Mouse (Mus musculus): Measurements from ENCODE around the gene Pop5. TPM values are rescaled to one million over a fixed set of nuclear protein-coding genes. Genes with fewer than 3 reads are reported as not detected.

Gene Pop5
- total and polyA plus RNA-seq, 2 experiments from 2014 or later: 41.5 to 101 TPM

DNA sequence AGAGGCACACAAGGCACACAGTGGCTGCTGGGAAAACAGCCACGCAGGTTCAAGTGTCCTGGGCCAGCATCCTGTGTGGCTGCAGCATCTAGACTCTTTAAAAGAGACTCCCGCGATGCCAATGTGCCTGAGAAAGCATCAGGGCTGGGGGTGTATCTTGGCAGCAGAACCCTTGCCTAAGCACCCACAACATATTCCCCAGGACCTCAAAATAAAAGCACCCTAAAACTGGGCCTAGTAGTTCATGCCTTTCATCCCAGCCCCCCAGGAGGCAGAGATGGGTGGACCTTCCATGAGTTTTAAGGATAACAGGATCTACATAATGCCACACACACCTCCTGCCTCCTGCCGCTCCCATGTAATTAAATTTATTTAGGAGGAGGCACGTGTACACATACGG lies 1.1 kb upstream of the Pop5 start:
- H3K9me3 ChIP-seq (ENCODE audit: low read length): no peaks in the 10 kb centered on the region
- 59% methylated on average over 6 of the region's 6 CpGs for WGBS
- DNase-seq (ENCODE audit: low spot score): no peak
- ATAC-seq (ENCODE audit: low FRiP score): no peak
- peaks cover 3% of the 10 kb centered on the region; the same call in 1 of the 2 replicates for H3K27me3 ChIP-seq (ENCODE audit: insufficient read depth, low read length)
- H3K4me2 ChIP-seq (ENCODE audit: low read depth, low read length, poor library complexity, severe bottlenecking): no peak overlapping the region
- H3K27ac ChIP-seq (ENCODE audit: low read depth, low read length): no peak overlapping the region
- H3K4me3 ChIP-seq (ENCODE audit: low read depth, low read length): no peak overlapping the region
- no peaks in the 10 kb centered on the region for H3K36me3 ChIP-seq (ENCODE audit: insufficient read depth, low read length)
- peaks cover 10% of the 10 kb centered on the region; the same call in 1 of the 2 replicates for H3K4me1 ChIP-seq (ENCODE audit: insufficient read depth, low read length)
- no peak overlapping the region for H3K9ac ChIP-seq (replicated peaks; ENCODE audit: low read length, poor library complexity, severe bottlenecking)
- no peak for TF ChIP-seq CTCF (IDR thresholded peaks at IDR 0.05)

DNA sequence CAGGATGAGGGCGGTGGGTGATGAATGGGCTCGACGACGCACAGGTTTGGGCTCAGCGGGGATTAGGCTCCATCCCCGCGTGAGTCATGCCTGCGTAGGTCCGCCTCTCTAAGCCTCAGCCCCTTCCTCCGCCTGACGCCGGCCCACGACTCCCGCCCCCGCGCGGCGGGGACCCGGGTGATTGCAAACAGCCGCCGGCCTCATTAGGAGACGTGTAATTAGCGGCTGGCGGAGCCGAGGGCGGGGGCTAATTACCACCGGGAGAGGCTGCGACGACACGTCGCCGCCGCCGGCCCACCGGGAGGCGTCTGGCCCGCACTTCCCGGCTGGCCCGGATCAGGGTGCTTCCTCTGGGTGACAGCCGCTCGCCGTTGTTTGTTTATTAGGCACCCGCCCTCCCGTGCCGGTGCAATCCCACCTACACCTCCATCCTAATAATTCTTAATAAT lies 289 bp upstream of the Pop5 start:
- no peaks in the 10 kb centered on the region for H3K9me3 ChIP-seq (ENCODE audit: low read length)
- no peak for TF ChIP-seq CTCF (IDR thresholded peaks at IDR 0.05)
- H3K36me3 ChIP-seq (ENCODE audit: insufficient read depth, low read length): peaks cover 7% of the 10 kb centered on the region
- under 1% methylated on average over 38 of the region's 45 CpGs for WGBS
- H3K4me2 ChIP-seq (ENCODE audit: low read depth, low read length, poor library complexity, severe bottlenecking): peak overlapping the region; percentile 78
- H3K4me1 ChIP-seq (ENCODE audit: insufficient read depth, low read length): peaks cover 10% of the 10 kb centered on the region; the same call in 1 of the 2 replicates
- H3K4me3 ChIP-seq (ENCODE audit: low read depth, low read length): peak overlapping the region; percentile 52
- H3K27ac ChIP-seq (ENCODE audit: low read depth, low read length): peak overlapping the region; percentile 58
- peak; percentile 44; the same call in 1 of the 2 replicates for ATAC-seq (ENCODE audit: low FRiP score)
- peaks cover 3% of the 10 kb centered on the region; the same call in 1 of the 2 replicates for H3K27me3 ChIP-seq (ENCODE audit: insufficient read depth, low read length)
- peak overlapping the region; percentile 66 for H3K9ac ChIP-seq (replicated peaks; ENCODE audit: low read length, poor library complexity, severe bottlenecking)
- peak; percentile 70 for DNase-seq (ENCODE audit: low spot score)

- under 1% methylated on average over 87 of the region's 88 CpGs for WGBS
- H3K27me3 ChIP-seq (ENCODE audit: insufficient read depth, low read length): no peaks in the 10 kb centered on the region
- DNase-seq (ENCODE audit: low spot score): peak; percentile 92
- H3K4me1 ChIP-seq (ENCODE audit: insufficient read depth, low read length): peaks cover 10% of the 10 kb centered on the region; the same call in 1 of the 2 replicates
- peak overlapping the region; percentile 55; the same call in 1 of the 2 replicates for H3K27ac ChIP-seq (ENCODE audit: low read depth, low read length)
- H3K36me3 ChIP-seq (ENCODE audit: insufficient read depth, low read length): peaks cover 34% of the 10 kb centered on the region
- TF ChIP-seq CTCF (IDR thresholded peaks at IDR 0.05): no peak
- ATAC-seq (ENCODE audit: low FRiP score): peak; percentile 77
- H3K9ac ChIP-seq (replicated peaks; ENCODE audit: low read length, poor library complexity, severe bottlenecking): peak overlapping the region; percentile 79
- H3K9me3 ChIP-seq (ENCODE audit: low read length): no peaks in the 10 kb centered on the region
- H3K4me3 ChIP-seq (ENCODE audit: low read depth, low read length): peak overlapping the region; percentile 88
- peak overlapping the region; percentile 88 for H3K4me2 ChIP-seq (ENCODE audit: low read depth, low read length, poor library complexity, severe bottlenecking)
These were observed 2.4 kb downstream of the Pop5 start for GRCm38 (mm10) chr5:115237803-115238728.

DNA sequence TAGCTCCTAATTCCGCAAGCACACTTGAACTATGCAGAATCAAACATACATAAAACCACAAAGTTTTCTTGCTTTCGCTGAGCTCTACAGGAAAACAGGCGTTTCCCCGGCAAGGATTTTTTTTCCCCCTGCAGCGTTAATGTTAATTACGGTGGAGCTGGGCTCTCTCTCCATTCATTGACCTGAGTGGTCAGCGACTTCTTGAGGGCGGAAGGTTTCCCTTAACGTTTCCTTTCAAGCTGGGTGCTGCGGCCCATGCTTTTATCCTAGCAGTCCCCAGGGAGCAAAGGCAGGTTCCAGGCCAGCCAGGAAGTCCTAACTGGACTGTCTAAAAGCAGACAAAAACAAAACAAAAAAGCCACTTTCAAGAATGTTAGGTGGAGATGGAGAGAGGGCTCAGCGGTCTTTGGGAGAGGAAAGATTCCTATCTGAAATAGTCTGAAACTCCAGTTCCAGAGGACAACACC lies 3.1 kb downstream of the Pop5 start:
- Histone ChIP-seq H3K27me3 (ENCODE audit: insufficient read depth, low read length) (no peaks in the 10 kb centered on the region), H3K4me1 (ENCODE audit: insufficient read depth, low read length) (peaks cover 10% of the 10 kb centered on the region; the same call in 1 of the 2 replicates), H3K9me3 (ENCODE audit: low read length) (no peaks in the 10 kb centered on the region), H3K9ac (replicated peaks; ENCODE audit: low read length, poor library complexity, severe bottlenecking) (peak overlapping the region; percentile 79; the same call in 1 of the 2 replicates), H3K4me2 (ENCODE audit: low read depth, low read length, poor library complexity, severe bottlenecking) (peak overlapping the region; percentile 88), H3K27ac (ENCODE audit: low read depth, low read length) (no peak overlapping the region), H3K36me3 (ENCODE audit: insufficient read depth, low read length) (peaks cover 41% of the 10 kb centered on the region), H3K4me3 (ENCODE audit: low read depth, low read length) (peak overlapping the region; percentile 88)
- ATAC-seq (ENCODE audit: low FRiP score) (no peak), DNase-seq (ENCODE audit: low spot score) (peak; percentile 24)
- WGBS: 7% methylated on average over 11 of the region's 11 CpGs
- TF ChIP-seq CTCF (IDR thresholded peaks at IDR 0.05): no peak

GRCm38 (mm10) chr5:115240191-115240590 lies 4.6 kb downstream of the Pop5 start:
- H3K4me1 ChIP-seq (ENCODE audit: insufficient read depth, low read length): peaks cover 7% of the 10 kb centered on the region; the same call in 1 of the 2 replicates
- no peak overlapping the region for H3K27ac ChIP-seq (ENCODE audit: low read depth, low read length)
- no peak overlapping the region for H3K4me3 ChIP-seq (ENCODE audit: low read depth, low read length)
- DNase-seq (ENCODE audit: low spot score) (no peak), ATAC-seq (ENCODE audit: low FRiP score) (no peak)
- H3K36me3 ChIP-seq (ENCODE audit: insufficient read depth, low read length): peaks cover 55% of the 10 kb centered on the region
- no peak overlapping the region for H3K9ac ChIP-seq (replicated peaks; ENCODE audit: low read length, poor library complexity, severe bottlenecking)
- no peaks in the 10 kb centered on the region for H3K9me3 ChIP-seq (ENCODE audit: low read length)
- 86% methylated on average over 11 of the region's 11 CpGs for WGBS
- TF ChIP-seq CTCF (IDR thresholded peaks at IDR 0.05): no peak
- no peaks in the 10 kb centered on the region for H3K27me3 ChIP-seq (ENCODE audit: insufficient read depth, low read length)
- no peak overlapping the region for H3K4me2 ChIP-seq (ENCODE audit: low read depth, low read length, poor library complexity, severe bottlenecking)

- Histone ChIP-seq H3K9ac (replicated peaks; ENCODE audit: low read length, poor library complexity, severe bottlenecking) (no peak overlapping the region), H3K4me2 (ENCODE audit: low read depth, low read length, poor library complexity, severe bottlenecking) (no peak overlapping the region), H3K27ac (ENCODE audit: low read depth, low read length) (no peak overlapping the region), H3K4me1 (ENCODE audit: insufficient read depth, low read length) (no peaks in the 10 kb centered on the region), H3K9me3 (ENCODE audit: low read length) (no peaks in the 10 kb centered on the region), H3K4me3 (ENCODE audit: low read depth, low read length) (no peak overlapping the region), H3K36me3 (ENCODE audit: insufficient read depth, low read length) (peaks cover 58% of the 10 kb centered on the region), H3K27me3 (ENCODE audit: insufficient read depth, low read length) (no peaks in the 10 kb centered on the region)
- TF ChIP-seq CTCF (IDR thresholded peaks at IDR 0.05): no peak
- DNase-seq (ENCODE audit: low spot score): no peak
- 82% methylated on average over 1 of the region's 1 CpGs for WGBS
- ATAC-seq (ENCODE audit: low FRiP score): no peak
These were observed 19.8 kb downstream of the Pop5 start for GRCm38 (mm10) chr5:115255472-115255871.
